Comparison of ENCODE assay signal across 8 mouse cellular contexts in genomic region chr2:160621661-160622211, GRCm38 (mm10). TPM values are rescaled to one million over a fixed set of nuclear protein-coding genes. Genes with fewer than 3 reads are reported as not detected.
DNase-seq lines count a peak whose midpoint lies in the region; ATAC-seq and TF ChIP-seq lines count a peak whose summit lies in the region.

No protein-coding gene starts in this region.

- no peak overlapping the region; the same call in 1 of the 2 replicates for H3K27ac ChIP-seq in liver, embryonic 11.5 days (ENCODE audit: low read depth, low read length)
- peak overlapping the region; percentile 83 for H3K27ac ChIP-seq in heart, adult 2 months
- H3K27ac ChIP-seq in kidney, embryonic 15.5 days: peak overlapping the region; percentile 78
- peak overlapping the region; percentile 93 for H3K27ac ChIP-seq in liver, embryonic 13.5 days

- H3K4me3 ChIP-seq in liver, embryonic 11.5 days (ENCODE audit: low read depth, low read length): no peak overlapping the region
- H3K4me3 ChIP-seq in heart, adult 2 months: no peak overlapping the region
- H3K4me3 ChIP-seq in kidney, embryonic 15.5 days (replicated peaks): no peak overlapping the region
- no peak overlapping the region for H3K4me3 ChIP-seq in liver, embryonic 13.5 days (replicated peaks)

- WGBS in liver, embryonic 11.5 days: 54% methylated on average over 5 of the region's 5 CpGs
- 15% methylated on average over 5 of the region's 5 CpGs for WGBS in heart, adult 2 months
- WGBS in kidney, embryonic 15.5 days: 59% methylated on average over 5 of the region's 5 CpGs
- WGBS in liver, embryonic 13.5 days (ENCODE audit: insufficient replicate concordance): 62% methylated on average over 5 of the region's 5 CpGs

- H3K4me2 ChIP-seq in liver, embryonic 11.5 days: no peak overlapping the region
- peak overlapping the region; percentile 30; the same call in 1 of the 2 replicates for H3K4me2 ChIP-seq in kidney, embryonic 15.5 days
- no peak overlapping the region for H3K4me2 ChIP-seq in liver, embryonic 13.5 days

- no peak for ATAC-seq in liver, embryonic 11.5 days (replicated peaks; ENCODE audit: low FRiP score)
- peak; percentile 55 for ATAC-seq in kidney, embryonic 15.5 days (replicated peaks; ENCODE audit: low FRiP score)
- no peak for ATAC-seq in liver, embryonic 13.5 days (ENCODE audit: low read depth)

- peak; percentile 53 for DNase-seq in liver
- DNase-seq in liver, embryonic 11.5 days (ENCODE audit: low spot score): no peak
- DNase-seq in cerebellum, postnatal 25 days: peak; percentile 70 to 83
- peak; percentile 87 to 91 for DNase-seq in heart, adult 2 months
- DNase-seq in liver, embryonic 13.5 days: no peak
- peak; percentile 89 for DNase-seq in skeletal muscle tissue, adult 2 months (ENCODE audit: low read depth, low spot score)
- DNase-seq in spleen, adult 12 weeks (ENCODE audit: low spot score): no peak

- no peaks in the 10 kb centered on the region for H3K9me3 ChIP-seq in liver, embryonic 11.5 days (ENCODE audit: control insufficient read depth, low read length)
- H3K9me3 ChIP-seq in kidney, embryonic 15.5 days (replicated peaks): no peaks in the 10 kb centered on the region
- H3K9me3 ChIP-seq in liver, embryonic 13.5 days (replicated peaks): no peaks in the 10 kb centered on the region

- H3K79me2 ChIP-seq in heart, adult 2 months (replicated peaks; ENCODE audit: control insufficient read depth, insufficient read depth, low read length): no peaks in the 10 kb centered on the region

- H3K36me3 ChIP-seq in liver, embryonic 11.5 days (ENCODE audit: control insufficient read depth, insufficient read depth, low read length): no peaks in the 10 kb centered on the region
- peaks cover 9% of the 10 kb centered on the region for H3K36me3 ChIP-seq in heart, adult 2 months (ENCODE audit: control insufficient read depth, insufficient read depth, low read length)
- no peaks in the 10 kb centered on the region for H3K36me3 ChIP-seq in kidney, embryonic 15.5 days
- no peaks in the 10 kb centered on the region for H3K36me3 ChIP-seq in liver, embryonic 13.5 days

- H3K4me1 ChIP-seq in liver, embryonic 11.5 days (replicated peaks; ENCODE audit: control insufficient read depth, insufficient read depth, low read length): peaks cover 20% of the 10 kb centered on the region
- H3K4me1 ChIP-seq in heart, adult 2 months (ENCODE audit: control insufficient read depth, insufficient read depth, low read length): peaks cover 16% of the 10 kb centered on the region
- peaks cover 25% of the 10 kb centered on the region for H3K4me1 ChIP-seq in kidney, embryonic 15.5 days
- H3K4me1 ChIP-seq in liver, embryonic 13.5 days (replicated peaks): peaks cover 56% of the 10 kb centered on the region

- peak; percentile 62; the same call in 1 of the 2 replicates for TF ChIP-seq EP300 in heart, adult 2 months (IDR thresholded peaks at IDR 0.05; ENCODE audit: insufficient read depth, low read depth, low read length)

- intact Hi-C loops in heart, adult 2 months (cut with DNase I): loop anchor here (1.0 kb wide), 1 partner anchor 25 kb away; no protein-coding TSS in a partner anchor

- H3K9ac ChIP-seq in liver, embryonic 11.5 days (ENCODE audit: low read depth, low read length): no peak overlapping the region
- no peak overlapping the region for H3K9ac ChIP-seq in heart, adult 2 months (ENCODE audit: low read depth, low read length)
- H3K9ac ChIP-seq in kidney, embryonic 15.5 days: no peak overlapping the region
- 0 out of 2 replicates have a peak overlapping the region, but pooled peaks have one; percentile 3 for H3K9ac ChIP-seq in liver, embryonic 13.5 days

- TF ChIP-seq POLR2A in heart, adult 2 months (IDR thresholded peaks at IDR 0.05; ENCODE audit: insufficient read depth, low read depth, low read length): no peak

- no peaks in the 10 kb centered on the region; the same call in 1 of the 2 replicates for H3K27me3 ChIP-seq in liver, embryonic 11.5 days (replicated peaks; ENCODE audit: control insufficient read depth, insufficient read depth, low read length)
- no peaks in the 10 kb centered on the region for H3K27me3 ChIP-seq in heart, adult 2 months (ENCODE audit: control insufficient read depth, insufficient read depth, low read length)
- H3K27me3 ChIP-seq in kidney, embryonic 15.5 days: no peaks in the 10 kb centered on the region
- peaks cover 6% of the 10 kb centered on the region; the same call in 1 of the 2 replicates for H3K27me3 ChIP-seq in liver, embryonic 13.5 days

- TF ChIP-seq CTCF in heart, adult 2 months (IDR thresholded peaks at IDR 0.05): 0 out of 2 replicates have a peak, but pooled peaks have one; percentile 14

RNA-seq across cellular contexts. Expression of gene Top1, which starts 24.0 kb away (rescaled TPM):
- 84.1 and 89.8 TPM in 2 replicates for polyA plus RNA-seq in liver, embryonic 11.5 days (2014; fragmentation: Nextera tagmentation; extraction: Ambion mirVana)
- 10 to 100 TPM; 44.1 to 46.8 TPM for total RNA-seq in heart, adult 2 months (2021)
- 5.6 and 6.9 TPM in 2 replicates for polyA plus RNA-seq in heart, adult 2 months (2012; rRNA removed)
- 92.2 and 95.1 TPM in 2 replicates for polyA plus RNA-seq in kidney, embryonic 15.5 days (2015; fragmentation: Nextera tagmentation; extraction: Ambion mirVana)
- polyA plus RNA-seq in liver, embryonic 13.5 days (2015; fragmentation: Nextera tagmentation; extraction: Ambion mirVana): 70.9 and 86.6 TPM in 2 replicates

Comparison
In these comparisons a context has a peak if more than half of its experiments do, and no peak if none do; other contexts are left out.
1. DNase-seq: peak in liver (single experiment), cerebellum, postnatal 25 days (2 of 2), heart, adult 2 months (2 of 2) and skeletal muscle tissue, adult 2 months (single experiment); none in liver, embryonic 11.5 days (single experiment), liver, embryonic 13.5 days (single experiment) and spleen, adult 12 weeks (single experiment).